Mouse (Mus musculus) kidney, postnatal 36 days (tissue): ENCODE data around the gene Vwa7.
A peak's percentile ranks its signal among the peaks of the same experiment; 100 is the strongest.

Source experiments
- DNase-seq, 2 experiments: peaks; one replicate each; pipeline ENCODE4 v3.0.0; 2021 to 2022; ENCODE audit warnings: mixed read lengths in 2 of 2

Vwa7 gene

DNA sequence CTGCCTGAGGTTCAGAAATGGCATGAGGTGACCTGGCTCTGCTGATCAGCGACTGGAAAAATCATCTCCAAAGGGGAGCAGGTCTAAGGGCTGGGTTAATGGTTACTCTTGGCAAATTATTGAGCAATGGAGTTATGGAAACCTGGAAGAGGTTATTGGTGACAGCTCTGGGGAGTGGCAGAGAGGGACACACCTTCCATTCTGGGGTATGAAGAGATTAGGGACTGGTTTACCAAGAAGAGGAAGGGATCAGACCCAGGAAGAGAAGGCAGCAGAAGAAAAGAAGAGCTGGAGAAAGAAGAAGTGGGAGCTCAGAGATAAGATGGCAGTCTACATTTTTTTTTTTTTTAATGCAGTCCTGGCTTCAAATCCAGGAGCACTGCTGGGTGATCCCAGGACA lies 31.3 kb downstream of the Vwa7 start:
- DNase-seq = peak; percentile 67 to 89

DNA sequence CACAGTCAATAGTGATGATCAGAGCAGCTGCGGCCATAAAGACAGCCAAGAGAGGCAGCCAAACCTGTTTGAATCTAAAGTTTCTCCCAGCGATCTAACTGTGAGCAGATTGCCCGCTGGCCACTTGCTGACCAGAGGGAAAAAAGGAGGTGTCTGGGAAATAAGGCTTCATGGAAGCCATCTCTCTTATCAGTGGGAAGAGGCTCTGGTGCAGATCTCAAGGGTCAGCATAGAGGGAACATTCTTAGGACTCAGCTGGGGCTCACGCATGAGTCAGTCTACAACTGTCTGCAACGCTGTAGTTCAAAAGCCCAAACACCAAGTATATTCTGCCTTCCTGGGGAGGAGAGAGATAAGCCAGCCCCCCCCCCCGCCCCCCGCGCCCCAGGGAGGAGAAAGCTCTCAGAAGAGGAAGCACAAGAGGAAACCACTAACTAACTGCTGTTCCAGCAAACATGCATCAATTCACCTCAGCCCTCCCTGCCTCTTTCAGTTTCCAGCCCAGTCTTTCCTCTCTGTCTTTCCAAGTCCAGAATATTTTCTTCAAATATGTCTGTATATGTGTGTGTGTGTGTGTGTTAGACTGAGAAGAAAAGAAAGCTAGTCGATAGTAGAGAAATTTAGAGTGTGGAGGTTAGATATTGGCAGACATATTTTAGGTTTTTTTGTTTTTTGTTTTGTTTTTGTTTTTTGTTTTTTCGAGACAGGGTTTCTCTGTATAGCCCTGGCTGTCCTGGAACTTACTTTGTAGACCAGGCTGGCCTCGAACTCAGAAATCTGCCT lies 32.0 kb downstream of the Vwa7 start:
- DNase-seq = peak; percentile 33 to 42

DNA sequence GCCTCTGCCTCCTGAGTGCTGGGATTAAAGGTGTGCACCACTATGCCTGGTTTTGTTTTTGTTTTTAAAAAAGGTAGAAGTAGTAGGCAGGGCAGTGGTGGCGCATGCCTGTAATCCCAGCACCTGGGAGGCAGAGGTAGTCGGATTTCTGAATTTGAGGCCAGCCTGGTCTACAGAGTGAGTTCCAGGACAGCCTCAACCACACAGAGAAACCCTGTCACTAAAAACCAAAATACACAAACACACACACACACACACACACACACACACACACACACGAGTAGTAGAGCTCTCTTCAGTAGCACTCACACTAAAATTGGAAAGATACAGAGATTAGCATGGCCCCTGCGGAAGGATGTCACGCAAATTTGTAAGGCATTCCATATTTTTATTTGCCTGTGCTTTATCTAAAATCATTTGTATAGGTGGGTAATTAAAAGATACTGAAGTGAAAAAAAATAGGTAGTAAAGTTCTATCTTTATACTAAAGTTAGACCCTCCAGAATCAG lies 32.6 kb downstream of the Vwa7 start:
- DNase-seq = peak in 1 of 2 experiments; percentile 13

DNA sequence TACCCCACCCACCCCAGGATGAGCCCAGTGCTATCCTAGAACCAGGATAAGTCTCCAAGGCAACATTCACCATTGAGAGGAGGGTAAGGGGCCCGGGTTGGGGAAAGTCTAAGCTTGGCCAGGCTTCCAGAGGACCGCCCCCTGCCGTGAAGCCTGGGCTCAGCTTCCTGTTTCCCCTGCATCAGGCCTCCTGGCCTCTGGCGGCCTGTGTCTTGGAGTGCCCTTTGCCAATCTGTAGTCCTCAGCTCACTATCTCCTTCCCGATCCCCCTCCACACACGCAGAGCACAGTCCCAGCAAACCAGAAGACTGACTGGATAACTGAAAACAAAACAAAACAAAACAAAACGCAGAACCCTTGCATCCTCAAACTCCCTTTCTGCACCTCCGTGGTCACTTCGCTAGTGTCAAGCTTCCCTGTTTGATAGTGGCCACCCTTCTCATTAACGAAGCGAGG lies 33.2 kb downstream of the Vwa7 start, which contains the start of gene Clic1:
Gene Clic1, plus strand, starts transcription at position 406 of the 456 bp plus-strand sequence.
- DNase-seq = peak; percentile 54 to 74

DNA sequence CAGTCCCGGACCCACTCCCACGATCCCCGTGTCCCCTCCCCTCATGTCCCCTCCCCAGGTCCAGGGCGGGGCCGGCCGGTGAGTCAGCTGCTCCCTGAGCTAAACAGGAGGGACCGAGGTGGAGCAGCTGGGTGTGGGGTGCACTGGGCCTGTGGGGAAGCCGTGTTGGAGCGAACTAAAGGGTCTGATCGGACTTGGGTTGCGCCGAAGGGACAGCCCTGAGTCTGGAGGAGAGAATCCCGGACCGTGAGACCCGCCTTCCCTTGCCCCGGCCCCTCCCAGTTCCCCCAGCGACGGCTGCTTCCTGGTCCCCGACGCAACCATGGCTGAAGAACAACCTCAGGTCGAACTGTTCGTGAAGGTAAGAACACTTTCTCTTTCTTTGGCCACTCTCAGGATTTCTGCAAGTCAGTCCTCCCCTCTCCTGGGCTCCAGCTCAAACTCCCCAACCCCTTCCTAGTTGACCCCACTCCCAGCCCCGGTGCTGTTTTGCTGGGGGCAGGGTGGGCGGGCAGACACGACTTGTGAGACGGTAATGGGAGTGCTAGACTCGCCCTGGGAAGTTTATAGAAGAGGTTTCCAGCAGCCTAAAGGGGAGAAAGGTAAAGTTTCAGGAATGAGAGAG lies 33.9 kb downstream of the Vwa7 start:
- peak; percentile 83 to 89 for DNase-seq

DNA sequence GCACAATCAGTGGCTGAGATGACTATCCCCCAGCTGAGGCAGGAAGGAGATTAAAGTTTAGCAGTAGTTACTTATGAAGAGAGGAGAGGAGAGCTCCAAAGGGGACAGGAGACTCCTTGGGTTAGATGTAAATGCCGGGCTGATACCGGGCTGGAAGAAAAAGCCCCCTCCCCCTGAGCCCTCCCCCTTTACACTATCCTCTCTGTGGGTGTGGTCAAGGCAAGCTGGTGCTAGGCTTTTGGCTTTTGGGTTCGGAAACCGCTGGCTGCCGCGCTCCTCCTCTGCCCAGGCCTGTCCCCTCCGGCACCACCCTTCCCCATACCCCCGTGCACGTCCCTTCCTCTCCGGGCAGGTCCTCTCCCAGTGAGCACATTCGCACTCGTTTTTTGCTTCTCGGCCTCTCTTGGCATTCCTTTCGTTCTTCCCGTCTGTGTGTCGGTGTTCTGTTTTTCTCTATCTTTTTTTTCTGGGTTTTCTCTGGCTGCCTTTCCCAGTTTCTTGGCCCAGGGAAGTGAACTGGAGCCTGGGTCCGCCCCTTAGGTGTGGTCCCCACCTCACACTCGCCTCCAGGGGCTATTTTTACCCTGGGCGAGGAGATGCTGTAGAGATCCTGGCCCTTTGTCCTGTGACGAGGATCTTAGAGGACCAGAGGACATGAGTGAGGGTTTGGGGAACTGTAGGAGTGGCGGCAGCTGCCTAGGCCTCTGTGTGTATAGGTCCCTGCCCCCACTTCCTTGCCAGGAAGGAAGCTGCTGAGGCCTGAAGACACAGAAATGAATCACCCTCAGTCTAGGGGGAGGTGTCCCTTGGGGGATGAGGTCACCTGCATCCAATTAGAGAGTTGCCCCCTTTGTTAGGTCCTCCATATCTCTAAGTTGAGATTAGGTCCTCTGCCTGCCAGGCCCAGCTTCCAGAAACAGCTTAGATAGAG lies 35.0 kb downstream of the Vwa7 start:
- peak; percentile 83 to 87 for DNase-seq

DNA sequence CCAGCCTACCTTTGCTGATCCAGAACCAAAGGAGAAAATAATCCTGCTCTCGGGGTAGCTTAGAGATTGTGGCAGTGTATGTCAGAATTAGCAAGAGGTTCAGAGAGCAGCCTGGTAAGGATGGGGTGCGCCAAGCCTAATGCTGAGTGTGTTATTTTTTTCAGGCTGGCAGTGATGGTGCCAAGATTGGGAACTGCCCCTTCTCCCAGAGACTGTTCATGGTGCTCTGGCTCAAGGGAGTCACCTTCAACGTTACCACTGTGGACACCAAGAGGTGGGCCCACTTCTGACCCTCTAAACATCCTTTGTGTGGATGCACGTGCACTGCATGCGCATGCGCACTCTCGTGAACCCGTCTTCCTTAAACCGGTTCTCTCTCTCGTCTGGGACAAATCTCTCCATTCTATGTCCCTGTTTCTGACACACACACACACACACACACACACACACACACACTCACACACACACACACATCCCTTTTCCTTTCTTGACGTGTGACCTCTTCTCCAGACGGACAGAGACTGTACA lies 36.0 kb downstream of the Vwa7 start:
- no peak for DNase-seq

DNA sequence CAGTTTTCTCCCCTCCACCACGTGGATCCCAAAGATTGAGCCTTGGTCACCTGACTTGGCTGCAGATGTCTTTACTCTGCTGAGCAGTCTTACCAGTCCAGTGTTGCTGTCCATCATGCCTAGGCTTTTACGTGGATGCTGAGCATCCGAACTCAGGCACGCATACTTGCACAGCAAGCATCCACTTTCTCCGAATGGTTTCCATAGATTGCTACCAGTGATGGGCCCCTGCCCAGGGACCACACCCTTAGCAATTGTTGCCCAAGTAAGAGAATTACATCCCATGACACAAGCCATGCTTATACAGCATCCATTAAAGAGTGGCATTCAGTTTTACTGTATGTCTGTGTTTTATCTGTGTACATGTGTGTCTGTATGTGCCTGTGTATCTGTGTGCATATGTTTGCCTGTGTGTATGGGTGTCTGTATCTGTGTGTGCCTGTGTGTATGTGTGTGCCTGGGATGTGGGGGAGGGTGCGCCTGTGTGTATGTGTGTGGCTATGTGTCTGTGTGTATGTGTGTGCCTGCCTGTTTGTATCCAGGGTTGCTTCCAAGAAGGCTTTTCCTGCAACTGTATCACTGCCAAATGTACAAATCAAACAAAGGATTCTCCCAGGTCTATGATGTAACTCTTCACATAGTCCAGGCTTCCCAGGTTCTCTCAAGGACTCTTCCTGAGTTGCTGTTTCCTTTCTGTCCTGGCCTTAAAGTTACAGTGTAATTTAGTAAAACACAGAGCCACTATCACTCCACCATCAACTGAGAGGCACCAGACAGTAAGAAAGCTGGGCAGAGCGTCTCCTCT lies 39.5 kb downstream of the Vwa7 start:
- DNase-seq = peak in 1 of 2 experiments; percentile 35

DNA sequence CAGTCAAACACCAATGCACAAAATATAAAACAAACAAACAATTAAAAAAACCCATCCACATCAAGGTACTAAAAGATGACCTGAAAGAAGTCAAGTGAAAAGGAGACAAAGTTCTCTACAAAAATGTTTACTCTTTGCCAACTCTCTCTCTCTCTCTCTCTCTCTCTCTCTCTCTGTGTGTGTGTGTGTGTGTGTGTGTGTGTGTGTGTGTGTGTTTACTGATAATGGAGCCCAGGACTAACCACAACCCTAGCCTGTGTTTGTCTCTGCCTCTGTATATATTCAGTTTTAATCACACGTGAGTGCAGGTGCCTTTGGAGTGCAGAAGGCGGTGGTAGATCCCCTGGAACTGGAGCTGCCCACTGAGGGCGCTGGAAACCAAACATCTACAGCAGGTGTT lies 40.7 kb downstream of the Vwa7 start:
- DNase-seq = no peak

DNA sequence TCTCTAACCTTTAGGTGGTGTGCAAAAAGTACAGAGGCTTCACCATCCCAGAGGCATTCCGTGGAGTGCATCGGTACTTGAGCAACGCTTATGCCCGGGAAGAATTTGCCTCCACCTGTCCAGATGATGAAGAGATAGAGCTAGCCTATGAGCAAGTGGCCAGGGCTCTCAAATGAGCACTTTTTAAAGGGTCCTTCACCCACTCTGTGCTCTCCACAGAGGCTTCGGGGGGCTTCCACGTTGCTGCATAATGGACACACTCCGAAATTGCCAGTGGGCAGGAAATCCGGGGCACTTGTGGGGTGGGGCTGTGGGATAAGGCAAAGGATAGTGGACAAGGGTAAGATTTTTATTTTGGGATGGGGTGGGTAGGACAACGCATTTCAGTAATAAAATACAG lies 41.9 kb downstream of the Vwa7 start:
- no peak for DNase-seq

DNA sequence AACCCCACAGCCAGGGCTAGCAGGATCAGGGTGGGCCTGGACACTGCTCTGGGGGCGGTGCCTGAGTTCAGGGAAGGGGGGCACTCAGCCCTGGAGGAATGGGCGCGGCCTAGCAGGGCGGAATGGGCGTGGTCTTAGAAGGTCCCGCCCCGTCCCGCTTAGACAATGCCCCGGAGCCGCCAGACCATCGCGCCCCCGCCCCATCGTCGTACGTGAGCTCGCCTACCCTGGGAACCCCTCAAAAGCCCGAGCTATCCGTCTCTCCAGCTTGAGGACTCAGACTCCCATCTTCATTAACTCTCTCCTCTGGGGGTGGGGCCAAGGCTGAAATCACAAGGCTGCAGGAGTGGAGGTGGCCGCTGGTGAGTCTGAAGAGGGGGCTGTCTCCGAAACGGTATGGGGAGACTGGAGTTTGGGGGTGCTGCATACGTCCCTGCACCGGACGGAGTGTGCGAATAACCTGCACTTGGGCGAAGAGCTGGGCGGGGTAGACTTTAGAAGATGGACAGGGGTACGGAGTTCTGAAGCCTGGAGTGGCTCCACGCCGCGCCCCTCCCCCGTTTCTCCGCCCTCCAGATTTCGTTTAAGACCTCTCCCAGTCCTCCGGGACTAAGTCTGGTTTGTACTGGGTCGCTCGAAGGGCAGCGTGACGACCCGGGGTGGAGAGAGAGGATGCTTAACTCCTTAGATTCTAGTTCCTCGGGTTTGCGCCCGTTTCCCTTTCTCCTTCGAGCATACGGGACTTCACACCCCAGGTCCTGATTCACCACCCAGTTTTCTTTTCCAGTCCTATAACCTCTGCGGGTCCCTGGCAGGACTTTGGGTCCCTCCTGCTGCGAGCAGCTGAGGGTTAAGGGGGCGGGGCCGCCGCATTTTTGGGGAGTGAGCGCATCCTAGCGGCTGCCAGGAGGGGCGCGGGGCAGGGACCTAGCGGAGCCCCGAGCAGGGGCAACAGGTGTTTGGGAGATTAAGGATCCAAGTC lies 42.8 kb downstream of the Vwa7 start, which contains the start of gene Ddah2:
Gene Ddah2, plus strand, starts transcription at position 125 of the 982 bp plus-strand sequence.
- peak; percentile 90 to 94 for DNase-seq

DNA sequence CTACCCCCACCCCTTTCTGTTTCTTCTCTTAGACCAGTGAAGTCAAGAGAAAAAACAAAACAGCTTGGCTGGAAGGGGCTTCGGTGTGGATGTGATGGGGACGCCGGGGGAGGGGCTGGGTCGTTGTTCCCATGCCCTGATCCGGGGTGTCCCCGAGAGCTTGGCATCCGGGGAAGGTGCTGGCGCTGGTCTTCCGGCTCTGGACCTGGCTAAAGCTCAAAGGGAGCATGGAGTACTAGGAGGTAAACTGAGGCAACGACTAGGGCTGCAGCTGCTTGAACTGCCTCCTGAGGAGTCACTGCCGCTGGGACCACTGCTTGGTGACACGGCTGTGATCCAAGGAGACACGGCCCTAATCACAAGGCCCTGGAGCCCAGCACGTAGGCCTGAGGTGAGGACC lies 43.7 kb downstream of the Vwa7 start:
- no peak for DNase-seq

DNA sequence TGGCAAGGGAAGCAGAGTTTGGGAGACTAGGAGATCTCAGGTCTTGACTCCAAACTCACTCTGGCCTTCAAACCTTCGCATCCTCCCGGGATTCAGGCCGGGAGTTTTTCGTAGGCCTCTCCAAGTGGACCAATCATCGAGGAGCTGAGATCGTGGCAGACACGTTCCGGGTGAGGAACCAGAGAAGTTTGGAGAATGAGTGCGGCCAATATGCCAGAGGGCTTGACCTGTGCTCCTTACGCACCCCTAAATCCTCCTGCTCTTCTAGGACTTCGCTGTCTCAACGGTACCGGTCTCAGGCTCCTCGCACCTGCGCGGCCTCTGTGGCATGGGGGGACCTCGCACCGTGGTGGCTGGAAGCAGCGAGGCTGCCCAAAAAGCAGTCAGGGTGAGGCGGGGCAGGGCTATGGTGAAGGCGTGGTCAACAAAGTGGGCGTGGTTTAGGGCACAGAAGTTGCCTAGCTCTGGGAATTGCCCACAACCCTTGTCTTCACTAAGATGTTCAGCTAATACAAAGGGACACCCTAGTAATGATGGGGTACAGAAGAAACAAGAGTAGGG lies 44.4 kb downstream of the Vwa7 start:
- DNase-seq = peak in 1 of 2 experiments; percentile 58

DNA sequence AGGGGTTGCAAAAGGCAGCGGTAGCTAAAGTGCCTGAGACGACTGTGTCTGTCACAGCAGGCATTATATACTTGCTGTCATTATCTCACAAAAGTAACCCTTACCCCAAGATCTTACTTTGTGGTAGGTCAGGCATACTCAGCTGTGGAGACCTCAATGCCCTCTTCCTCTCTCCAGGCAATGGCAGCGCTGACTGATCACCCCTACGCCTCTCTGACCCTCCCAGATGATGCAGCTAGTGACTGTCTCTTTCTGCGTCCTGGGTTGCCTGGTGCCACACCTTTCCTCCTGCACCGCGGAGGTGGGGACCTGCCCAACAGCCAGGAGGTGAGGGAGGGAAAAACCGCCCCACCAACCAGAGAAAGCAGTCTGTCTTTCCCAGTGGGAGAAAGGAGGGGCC lies 44.9 kb downstream of the Vwa7 start:
- no peak for DNase-seq

DNA sequence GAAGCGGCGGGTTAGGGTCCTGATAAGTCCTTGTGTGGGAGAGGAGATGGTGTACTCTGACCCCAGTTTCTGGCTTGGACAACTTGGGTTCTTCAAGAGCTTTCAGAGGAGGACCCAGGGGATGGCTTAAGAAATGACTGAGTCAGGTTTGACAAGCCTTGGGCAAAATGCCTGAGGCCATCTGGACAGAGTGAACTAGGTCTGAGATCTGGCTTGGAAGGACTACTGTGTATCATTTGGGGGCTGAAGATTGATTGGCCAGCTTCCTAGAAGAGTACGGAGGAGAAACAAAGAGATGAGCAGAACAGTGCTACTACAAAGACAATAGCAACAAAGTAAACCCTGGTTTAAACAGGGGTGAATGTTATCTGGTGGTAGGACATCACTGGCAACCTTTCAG lies 47.1 kb downstream of the Vwa7 start:
- no peak for DNase-seq

DNA sequence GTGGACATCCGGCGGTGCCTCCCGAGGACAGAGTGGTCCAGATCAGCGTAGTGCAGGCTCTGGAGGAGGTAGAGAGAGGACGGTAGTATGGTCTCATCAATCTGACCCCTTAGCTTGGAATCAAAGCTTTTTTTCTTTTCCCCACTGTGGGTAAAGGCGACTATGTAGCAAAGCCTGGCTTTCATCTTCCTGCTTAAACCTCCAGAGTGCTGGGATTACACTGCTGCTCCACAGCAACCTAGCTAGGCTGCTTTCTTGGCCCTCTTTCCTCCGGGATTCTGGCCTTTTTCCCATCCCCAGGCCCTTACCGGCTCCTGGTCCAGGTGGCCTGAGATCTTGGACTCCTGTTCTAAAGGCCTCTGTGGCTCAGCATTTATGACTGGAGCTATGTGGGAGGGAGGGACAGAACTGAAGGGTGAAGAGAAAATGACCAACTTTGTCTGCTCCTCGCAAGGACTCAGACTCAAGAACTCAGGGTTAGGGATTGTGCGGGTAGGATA lies 48.0 kb downstream of the Vwa7 start:
- DNase-seq = no peak

DNA sequence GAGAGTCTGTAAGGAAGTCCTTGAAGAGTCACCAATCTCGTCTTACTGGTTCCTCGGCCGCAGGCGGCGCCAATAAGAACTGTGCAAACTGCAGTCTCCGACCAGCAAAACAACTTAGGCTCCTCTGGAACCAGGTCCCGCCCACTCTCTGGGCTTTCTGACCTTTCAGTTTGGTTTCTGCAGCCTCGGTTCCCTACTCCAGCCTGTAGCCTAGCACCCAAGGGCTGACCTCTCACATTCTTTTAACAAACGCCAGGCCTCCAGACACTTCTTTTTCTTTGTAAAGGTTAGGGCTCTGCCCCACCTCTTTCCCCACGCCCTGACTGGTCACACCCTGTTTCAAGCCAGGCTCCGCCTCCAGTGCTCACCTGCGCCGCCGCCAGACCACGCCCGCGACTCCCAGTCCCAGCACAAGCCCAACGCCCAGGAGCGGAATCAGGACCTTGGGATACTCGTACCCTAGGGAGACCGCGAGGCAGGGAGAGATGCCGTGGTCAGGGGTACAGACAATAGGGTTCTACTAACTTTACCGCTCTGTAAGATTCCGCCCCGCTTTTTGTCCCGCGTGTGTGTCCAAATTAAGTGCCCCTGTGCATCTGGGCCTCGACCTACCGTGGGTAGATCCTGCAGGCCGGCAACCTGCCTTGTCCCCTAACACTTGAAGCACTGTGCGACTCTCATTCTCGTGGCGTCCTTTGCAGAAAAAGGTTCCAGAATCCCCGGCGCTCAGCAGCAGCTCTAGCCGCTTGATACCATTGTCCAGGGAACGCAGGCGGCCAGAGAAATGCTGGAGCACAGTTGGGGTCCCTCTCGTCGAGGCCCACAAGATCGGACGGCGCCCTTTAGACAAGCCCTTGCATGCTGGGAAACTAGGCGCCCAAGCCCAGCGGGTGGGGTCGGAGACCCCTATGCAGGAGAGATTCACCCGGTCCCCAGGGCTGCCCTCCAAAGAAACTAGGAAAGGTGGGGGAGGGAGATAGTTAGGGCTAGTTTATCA lies 48.9 kb downstream of the Vwa7 start, which contains the start of gene Ly6g6c:
Gene Ly6g6c, plus strand, starts transcription at position 438 of the 997 bp plus-strand sequence.
- peak; percentile 79 to 85 for DNase-seq

DNA sequence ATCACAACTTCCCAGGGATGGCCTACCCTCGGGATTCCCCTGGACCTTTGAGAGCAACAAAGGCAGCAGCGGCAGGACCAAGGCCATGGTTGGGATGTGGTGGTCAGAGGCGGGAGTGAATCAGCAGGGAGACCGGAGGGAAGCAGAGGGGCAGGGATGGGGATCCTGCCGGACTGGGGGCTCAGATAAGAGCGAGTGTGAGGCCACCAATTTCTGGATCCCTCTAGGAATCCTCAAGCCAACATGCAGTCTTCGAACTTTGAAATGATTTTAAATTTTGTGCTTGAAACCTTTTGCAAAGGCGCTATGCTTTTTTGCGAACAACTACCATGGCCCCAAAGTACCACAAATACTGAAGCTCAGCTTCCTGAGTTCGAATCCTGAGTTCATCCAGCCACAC lies 49.7 kb downstream of the Vwa7 start, which contains the start of gene Mpig6b:
Gene Mpig6b, minus strand, starts transcription at position 101 of the 400 bp plus-strand sequence.
- DNase-seq = no peak
